Mouse (Mus musculus) ES-Bruce4 (cell line): Measurements from ENCODE around the gene Prkag2. TPM values are rescaled to one million over a fixed set of nuclear protein-coding genes. Genes with fewer than 3 reads are reported as not detected.
"Not testable (repeated sequence)": the region's sequence is repeated elsewhere in the genome, so short reads cannot be mapped to it uniquely, and the experiment has no call there.

Experiments
- H3K27ac ChIP-seq: 2 replicates; pipeline ENCODE4 v1.5.1; 2012; ENCODE audit warnings: low read length, inconsistent platforms; ENCODE audit not compliant: insufficient read depth
- H3K27me3 ChIP-seq: 2 replicates; pipeline ENCODE4 v1.6.1; 2012; ENCODE audit warnings: mild to moderate bottlenecking, low read length, inconsistent platforms; ENCODE audit not compliant: control insufficient read depth, poor library complexity, insufficient read depth, severe bottlenecking
- H3K36me3 ChIP-seq: 2 replicates; pipeline ENCODE4 v1.6.1; 2012; ENCODE audit warnings: inconsistent platforms, mild to moderate bottlenecking, low read length, moderate library complexity; ENCODE audit not compliant: control insufficient read depth, poor library complexity, insufficient read depth, severe bottlenecking
- H3K4me1 ChIP-seq: one replicate; pipeline ENCODE4 v1.8.1; 2011; ENCODE audit warnings: low read length; ENCODE audit not compliant: control insufficient read depth, insufficient read depth
- H3K4me3 ChIP-seq: 2 replicates; pipeline ENCODE4 v1.5.1; 2011; ENCODE audit warnings: low read depth, mild to moderate bottlenecking, low read length
- H3K9ac ChIP-seq: 2 replicates; pipeline ENCODE4 v1.6.1; 2012; ENCODE audit warnings: low read depth, mild to moderate bottlenecking, inconsistent platforms; ENCODE audit not compliant: poor library complexity, severe bottlenecking
- H3K9me3 ChIP-seq: replicated peaks from 2 replicates; pipeline ENCODE4 v1.6.1; 2012; ENCODE audit warnings: mild to moderate bottlenecking, low read length, inconsistent platforms; ENCODE audit not compliant: control insufficient read depth, poor library complexity, insufficient read depth, severe bottlenecking
- CTCF ChIP-seq: IDR thresholded peaks from one replicate; pipeline ENCODE4 v1.8.1; 2011; ENCODE audit warnings: low read depth, low read length
- EP300 ChIP-seq: IDR thresholded peaks from 2 replicates; pipeline ENCODE4 v1.6.1; 2011; ENCODE audit warnings: low read depth, low read length; ENCODE audit not compliant: insufficient read depth
- POLR2A ChIP-seq: IDR thresholded peaks from one replicate; pipeline ENCODE4 v1.8.1; 2011; ENCODE audit warnings: low read length; ENCODE audit not compliant: insufficient read depth
- polyA plus RNA-seq: library from polyadenylated mRNA; stranded (reverse); fragments of >200 nt; gene quantifications from 2 replicates; pipeline ENCODE4 v1.2.4, GENCODE M21; 2011; ENCODE audit warnings: low read depth; ENCODE audit not compliant: missing spikeins, insufficient read depth, insufficient read length

The Prkag2 gene
- polyA plus RNA-seq, 1 experiment, result 22.0 TPM

- Histone ChIP-seq H3K27me3 (no peaks in the 10 kb centered on the region), H3K27ac (no peak overlapping the region), H3K36me3 (peaks cover under 1% of the 10 kb centered on the region; the same call in 1 of the 2 replicates), H3K4me3 (no peak overlapping the region), H3K9me3 (no peaks in the 10 kb centered on the region), H3K9ac (no peak overlapping the region), H3K4me1 (no peaks in the 10 kb centered on the region)
- TF ChIP-seq CTCF (no peak), POLR2A (no peak)
These were observed 277.7 kb downstream of the Prkag2 start for GRCm38 (mm10) chr5:24822781-24823180.

- H3K36me3 ChIP-seq, H3K27ac ChIP-seq, H3K9ac ChIP-seq, H3K27me3 ChIP-seq, H3K4me3 ChIP-seq, H3K4me1 ChIP-seq, H3K9me3 ChIP-seq: not testable (repeated sequence)
These were observed 278.2 kb downstream of the Prkag2 start for GRCm38 (mm10) chr5:24822231-24822630.

- H3K4me1 ChIP-seq, result no peaks in the 10 kb centered on the region
- no peak overlapping the region for H3K27ac ChIP-seq
- no peak for TF ChIP-seq POLR2A
- no peak for TF ChIP-seq CTCF
- TF ChIP-seq EP300, result no peak
- peaks cover 13% of the 10 kb centered on the region for H3K36me3 ChIP-seq
- no peaks in the 10 kb centered on the region for H3K9me3 ChIP-seq
- no peak overlapping the region for H3K4me3 ChIP-seq
- H3K27me3 ChIP-seq, result no peaks in the 10 kb centered on the region
- no peak overlapping the region for H3K9ac ChIP-seq
These were observed 279.0 kb downstream of the Prkag2 start for GRCm38 (mm10) chr5:24821403-24821841.

- Histone ChIP-seq H3K27ac (no peak overlapping the region), H3K9ac (no peak overlapping the region), H3K4me1 (no peaks in the 10 kb centered on the region), H3K9me3 (no peaks in the 10 kb centered on the region), H3K4me3 (no peak overlapping the region), H3K36me3 (peaks cover 18% of the 10 kb centered on the region), H3K27me3 (no peaks in the 10 kb centered on the region)
- TF ChIP-seq CTCF, result no peak
- no peak for TF ChIP-seq POLR2A
- TF ChIP-seq EP300, result no peak
These were observed 279.8 kb downstream of the Prkag2 start for GRCm38 (mm10) chr5:24820627-24821026.

- Histone ChIP-seq H3K36me3 (peaks cover 51% of the 10 kb centered on the region), H3K27ac (no peak overlapping the region)
- no peak for TF ChIP-seq POLR2A
- no peak for TF ChIP-seq CTCF
- TF ChIP-seq EP300, result no peak
These were observed 283.3 kb downstream of the Prkag2 start for GRCm38 (mm10) chr5:24817191-24817590.

GRCm38 (mm10) chr5:24813946-24814345 lies 286.5 kb downstream of the Prkag2 start:
- H3K9ac ChIP-seq, result no peak overlapping the region
- no peak overlapping the region for H3K4me3 ChIP-seq
- H3K27ac ChIP-seq, result no peak overlapping the region
- TF ChIP-seq CTCF, result no peak
- no peak for TF ChIP-seq EP300
- no peak for TF ChIP-seq POLR2A
- H3K36me3 ChIP-seq, result peaks cover 75% of the 10 kb centered on the region
- no peaks in the 10 kb centered on the region for H3K27me3 ChIP-seq
- no peaks in the 10 kb centered on the region for H3K4me1 ChIP-seq
- H3K9me3 ChIP-seq, result no peaks in the 10 kb centered on the region

More at GRCm38 (mm10) chr5:24817191-24817590, 283.3 kb downstream of the Prkag2 start:
- Histone ChIP-seq H3K9ac (no peak overlapping the region), H3K27me3 (no peaks in the 10 kb centered on the region), H3K9me3 (no peaks in the 10 kb centered on the region), H3K4me1 (no peaks in the 10 kb centered on the region), H3K4me3 (no peak overlapping the region)

- Histone ChIP-seq H3K4me3 (no peak overlapping the region), H3K9ac (no peak overlapping the region), H3K9me3 (no peaks in the 10 kb centered on the region), H3K36me3 (peaks cover 76% of the 10 kb centered on the region), H3K27ac (no peak overlapping the region), H3K27me3 (no peaks in the 10 kb centered on the region), H3K4me1 (no peaks in the 10 kb centered on the region)
- TF ChIP-seq POLR2A (no peak), EP300 (no peak), CTCF (no peak)
These were observed 287.4 kb downstream of the Prkag2 start for GRCm38 (mm10) chr5:24813005-24813404.

Other genes with a start within 250 kb of the Prkag2 start
- gene Galntl5, start 80.8 kb upstream of the Prkag2 start, polyA plus RNA-seq, result not detected in 2 replicates
- 17.6 and 18.9 TPM in 2 replicates for gene Galnt11, start 121.3 kb upstream of the Prkag2 start, polyA plus RNA-seq
- gene E130116L18Rik, start 122.5 kb upstream of the Prkag2 start, polyA plus RNA-seq, result not detected in 2 replicates